Mouse (Mus musculus): ENCODE results near the gene Tbcd.

Tbcd gene

GRCm38 (mm10) chr11:121601422-121601821 is 149.7 kb downstream of the Tbcd start:
- no peak for DNase-seq

GRCm38 (mm10) chr11:121605604-121606003 is 153.9 kb downstream of the Tbcd start:
- DNase-seq: no peak

GRCm38 (mm10) chr11:121610976-121611375 is 159.2 kb downstream of the Tbcd start:
- no peak for DNase-seq

GRCm38 (mm10) chr11:121615961-121616485 is 164.3 kb downstream of the Tbcd start:
- no peak for DNase-seq

- no peak for DNase-seq
Measured at GRCm38 (mm10) chr11:121616501-121616900, 164.8 kb downstream of the Tbcd start.

GRCm38 (mm10) chr11:121617371-121617770 is 165.6 kb downstream of the Tbcd start:
- DNase-seq: no peak

- no peak for DNase-seq
Measured at GRCm38 (mm10) chr11:121625007-121625406, 173.3 kb downstream of the Tbcd start.

- no peak for DNase-seq
Measured at GRCm38 (mm10) chr11:121627521-121627920, 175.8 kb downstream of the Tbcd start.

- no peak for DNase-seq
Measured at GRCm38 (mm10) chr11:121629529-121629928, 177.8 kb downstream of the Tbcd start.

GRCm38 (mm10) chr11:121630406-121630805 is 178.7 kb downstream of the Tbcd start:
- DNase-seq: peak in 1 of 2 experiments; percentile 10

GRCm38 (mm10) chr11:121631410-121631809 is 179.7 kb downstream of the Tbcd start:
- peak in 1 of 2 experiments; percentile 29 for DNase-seq

- DNase-seq: no peak
Measured at GRCm38 (mm10) chr11:121636646-121637045, 184.9 kb downstream of the Tbcd start.

GRCm38 (mm10) chr11:121641501-121642145 is 189.9 kb downstream of the Tbcd start:
- DNase-seq: peak; percentile 58 to 62

- DNase-seq: no peak
Measured at GRCm38 (mm10) chr11:121645394-121645793, 193.6 kb downstream of the Tbcd start.

GRCm38 (mm10) chr11:121647321-121647720 is 195.6 kb downstream of the Tbcd start:
- no peak for DNase-seq

- no peak for DNase-seq
Measured at GRCm38 (mm10) chr11:121648166-121648565, 196.4 kb downstream of the Tbcd start.

- peak in 1 of 2 experiments; percentile 21 for DNase-seq
Measured at GRCm38 (mm10) chr11:121649900-121650299, 198.2 kb downstream of the Tbcd start.

GRCm38 (mm10) chr11:121650668-121651067 is 198.9 kb downstream of the Tbcd start:
- no peak for DNase-seq

GRCm38 (mm10) chr11:121651556-121651955 is 199.8 kb downstream of the Tbcd start:
- no peak for DNase-seq

GRCm38 (mm10) chr11:121651983-121652382 is 200.2 kb downstream of the Tbcd start:
- no peak for DNase-seq

GRCm38 (mm10) chr11:121652547-121653305 is 201.0 kb downstream of the Tbcd start:
- peak; percentile 50 to 56 for DNase-seq

GRCm38 (mm10) chr11:121653631-121654030 is 201.9 kb downstream of the Tbcd start:
- DNase-seq: no peak

GRCm38 (mm10) chr11:121654406-121654945 is 202.7 kb downstream of the Tbcd start:
- no peak for DNase-seq

All from cerebellum, postnatal 36 days (tissue).